In the genomic region with DNA sequence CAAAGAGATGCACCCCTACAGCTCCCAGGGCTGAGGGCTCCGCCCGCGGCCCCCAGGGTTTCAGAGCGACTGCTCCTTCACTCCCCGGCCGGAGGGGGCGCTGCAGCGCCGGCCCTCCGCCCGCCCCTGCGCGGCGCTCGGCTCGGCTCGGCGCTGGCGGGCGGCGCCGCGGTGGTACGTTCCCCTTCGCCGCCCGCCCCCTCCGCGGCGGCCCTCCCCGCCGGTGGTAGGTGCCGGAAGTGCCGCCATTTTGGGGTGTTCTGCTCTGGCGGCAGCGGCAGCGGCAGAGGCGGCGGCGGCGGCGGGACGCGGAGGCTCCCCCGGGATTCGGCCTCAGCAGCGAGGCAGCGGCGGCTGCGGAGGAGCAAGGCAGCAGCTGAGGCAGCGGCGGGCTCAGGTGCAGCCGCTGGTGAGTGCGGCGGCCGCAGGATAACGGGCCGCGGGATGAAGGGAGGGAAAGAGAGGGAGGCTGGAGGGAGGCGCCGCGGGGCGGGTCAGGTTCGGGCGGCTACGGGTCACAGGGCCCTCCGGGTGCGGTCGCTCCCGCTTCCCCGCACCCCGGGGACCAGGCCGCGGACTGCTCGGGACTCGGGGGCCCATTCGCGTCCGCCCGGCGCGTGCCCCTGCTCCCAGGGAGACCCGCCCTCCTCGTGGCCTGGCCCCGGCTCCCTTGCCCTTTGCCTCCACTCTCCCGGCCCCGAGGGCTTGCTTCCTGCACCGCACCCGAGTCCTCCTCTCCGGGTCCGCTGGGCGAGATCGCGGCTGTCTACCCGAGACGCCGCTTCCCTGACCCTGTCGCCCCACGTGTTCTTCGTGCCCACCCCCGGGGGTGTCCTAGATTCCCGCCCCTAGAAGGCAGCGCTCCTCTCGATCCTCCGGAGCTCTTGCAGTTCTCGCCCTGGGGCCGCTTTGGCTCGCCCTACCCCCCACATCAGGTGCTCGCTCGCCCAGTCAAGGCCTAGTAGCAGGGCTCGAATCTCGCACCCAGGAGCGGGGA, we compare ENCODE assay signal across 8 mouse cellular contexts. TPM values are rescaled to one million over a fixed set of nuclear protein-coding genes. Genes with fewer than 3 reads are reported as not detected.
DNase-seq lines count a peak whose midpoint lies in the region; ATAC-seq and TF ChIP-seq lines count a peak whose summit lies in the region.

A gene (plus strand): TSS at position 150 of the 997 bp plus-strand sequence.

- peaks cover 52% of the 10 kb centered on the region for H3K4me1 ChIP-seq in erythroblast, embryonic 14.5 days (ENCODE audit: control insufficient read depth)
- H3K4me1 ChIP-seq in heart, embryonic 12.5 days (replicated peaks): peaks cover 23% of the 10 kb centered on the region
- peaks cover 12% of the 10 kb centered on the region for H3K4me1 ChIP-seq in kidney, postnatal 0 days (replicated peaks; ENCODE audit: insufficient read depth, low read length)
- H3K4me1 ChIP-seq in liver, embryonic 13.5 days (replicated peaks): peaks cover 52% of the 10 kb centered on the region
- peaks cover 11% of the 10 kb centered on the region for H3K4me1 ChIP-seq in stomach, embryonic 14.5 days (ENCODE audit: control insufficient read depth, insufficient read depth, low read length)

- peak within 1 kb of the TSS; percentile 96 for H3K9ac ChIP-seq in heart, embryonic 12.5 days
- peak within 1 kb of the TSS; percentile 95 for H3K9ac ChIP-seq in kidney, postnatal 0 days (ENCODE audit: low read depth, low read length)
- peak within 1 kb of the TSS; percentile 97 for H3K9ac ChIP-seq in liver, embryonic 13.5 days
- H3K9ac ChIP-seq in stomach, embryonic 14.5 days (replicated peaks; ENCODE audit: low read depth, low read length): peak within 1 kb of the TSS; percentile 84

- H3K9me3 ChIP-seq in erythroblast, embryonic 14.5 days (ENCODE audit: control insufficient read depth, low read length): no peaks in the 10 kb centered on the region
- no peaks in the 10 kb centered on the region for H3K9me3 ChIP-seq in heart, embryonic 12.5 days (replicated peaks)
- no peaks in the 10 kb centered on the region for H3K9me3 ChIP-seq in kidney, postnatal 0 days (replicated peaks; ENCODE audit: low read length)
- H3K9me3 ChIP-seq in liver, embryonic 13.5 days (replicated peaks): no peaks in the 10 kb centered on the region
- no peaks in the 10 kb centered on the region for H3K9me3 ChIP-seq in stomach, embryonic 14.5 days (ENCODE audit: control insufficient read depth, low read depth, low read length)

- peak; percentile 48 for TF ChIP-seq POLR2A in brain, embryonic 14.5 days (IDR thresholded peaks at IDR 0.05; ENCODE audit: borderline replicate concordance, extremely low read depth, insufficient read depth, insufficient read length, poor library complexity, severe bottlenecking)

- peak within 1 kb of the TSS; percentile 99 for H3K4me3 ChIP-seq in erythroblast, embryonic 14.5 days (replicated peaks)
- H3K4me3 ChIP-seq in heart, embryonic 12.5 days: peak within 1 kb of the TSS; percentile 93
- H3K4me3 ChIP-seq in kidney, postnatal 0 days (replicated peaks; ENCODE audit: low read depth, low read length): peak within 1 kb of the TSS; percentile 99
- H3K4me3 ChIP-seq in liver, embryonic 13.5 days (replicated peaks): peak within 1 kb of the TSS; percentile 96
- peak within 1 kb of the TSS; percentile 97 for H3K4me3 ChIP-seq in stomach, embryonic 14.5 days (ENCODE audit: low read depth, low read length)

- peak; percentile 63 for TF ChIP-seq CTCF in brain, embryonic 14.5 days (IDR thresholded peaks at IDR 0.05; ENCODE audit: borderline replicate concordance, extremely low read depth, insufficient read depth, insufficient read length)
- TF ChIP-seq CTCF in kidney, postnatal 0 days (IDR thresholded peaks at IDR 0.05; ENCODE audit: low read depth): peak; percentile 59

- peak within 1 kb of the TSS; percentile 80 for H3K4me2 ChIP-seq in heart, embryonic 12.5 days
- peak within 1 kb of the TSS; percentile 70 for H3K4me2 ChIP-seq in kidney, postnatal 0 days (ENCODE audit: low read length)
- peak within 1 kb of the TSS; percentile 84 for H3K4me2 ChIP-seq in liver, embryonic 13.5 days
- peak within 1 kb of the TSS; percentile 60 for H3K4me2 ChIP-seq in stomach, embryonic 14.5 days (replicated peaks; ENCODE audit: low read depth, low read length)

- DNase-seq in CD4-positive helper T cell, adult 2 months (ENCODE audit: low read depth, low spot score): peak; percentile 93
- DNase-seq in brain, embryonic 14.5 days (ENCODE audit: low read depth): peak; percentile 93
- DNase-seq in kidney, postnatal 0 days (ENCODE audit: low spot score): peak; percentile 91
- peak; percentile 78 for DNase-seq in liver, embryonic 13.5 days
- peak; percentile 70 to 83 for DNase-seq in natural killer cell, adult 2 months (ENCODE audit: low spot score in 2 of 2)

- peaks cover 2% of the 10 kb centered on the region; the same call in 1 of the 2 replicates for H3K27me3 ChIP-seq in erythroblast, embryonic 14.5 days (ENCODE audit: control insufficient read depth)
- no peaks in the 10 kb centered on the region for H3K27me3 ChIP-seq in heart, embryonic 12.5 days (replicated peaks)
- H3K27me3 ChIP-seq in kidney, postnatal 0 days (ENCODE audit: insufficient read depth, low read length): no peaks in the 10 kb centered on the region
- H3K27me3 ChIP-seq in liver, embryonic 13.5 days: no peaks in the 10 kb centered on the region
- H3K27me3 ChIP-seq in stomach, embryonic 14.5 days (ENCODE audit: control insufficient read depth, insufficient read depth, low read length): no peaks in the 10 kb centered on the region

- peaks cover 35% of the 10 kb centered on the region for H3K36me3 ChIP-seq in erythroblast, embryonic 14.5 days (ENCODE audit: control insufficient read depth)
- H3K36me3 ChIP-seq in heart, embryonic 12.5 days: no peaks in the 10 kb centered on the region
- no peaks in the 10 kb centered on the region for H3K36me3 ChIP-seq in kidney, postnatal 0 days (ENCODE audit: insufficient read depth, low read length)
- no peaks in the 10 kb centered on the region for H3K36me3 ChIP-seq in liver, embryonic 13.5 days
- H3K36me3 ChIP-seq in stomach, embryonic 14.5 days (ENCODE audit: control insufficient read depth, insufficient read depth, low read length): no peaks in the 10 kb centered on the region

- under 1% methylated on average over 106 of the region's 113 CpGs for WGBS in heart, embryonic 12.5 days
- WGBS in kidney, postnatal 0 days: 1% methylated on average over 105 of the region's 113 CpGs
- WGBS in liver, embryonic 13.5 days (ENCODE audit: insufficient replicate concordance): under 1% methylated on average over 108 of the region's 113 CpGs
- WGBS in stomach, embryonic 14.5 days: under 1% methylated on average over 87 of the region's 113 CpGs

- peak; percentile 93 for ATAC-seq in heart, embryonic 12.5 days (ENCODE audit: insufficient number of reproducible peaks, low FRiP score)
- ATAC-seq in kidney, postnatal 0 days (replicated peaks; ENCODE audit: low FRiP score, low read depth): peak; percentile 95
- ATAC-seq in liver, embryonic 13.5 days (ENCODE audit: low read depth): peak; percentile 94
- ATAC-seq in stomach, embryonic 14.5 days (ENCODE audit: insufficient number of reproducible peaks, insufficient read depth, low FRiP score, low read depth): peak; percentile 94

- H3K27ac ChIP-seq in heart, embryonic 12.5 days (ENCODE audit: poor library complexity, severe bottlenecking): peak within 1 kb of the TSS; percentile 94
- peak within 1 kb of the TSS; percentile 95 for H3K27ac ChIP-seq in kidney, postnatal 0 days
- H3K27ac ChIP-seq in liver, embryonic 13.5 days: peak within 1 kb of the TSS; percentile 94
- H3K27ac ChIP-seq in stomach, embryonic 14.5 days (ENCODE audit: low read length): peak within 1 kb of the TSS; percentile 96

RNA-seq across cellular contexts. Expression of the gene that starts here (rescaled TPM):
- 119 and 130 TPM in 2 replicates for polyA plus RNA-seq in brain, embryonic 14.5 days (2012; rRNA removed)
- polyA plus RNA-seq in erythroblast, embryonic 14.5 days (2012): 5.1 and 6.5 TPM in 2 replicates
- polyA plus RNA-seq in heart, embryonic 12.5 days (2016; fragmentation: Nextera tagmentation; extraction: Ambion mirVana): 136 and 141 TPM in 2 replicates
- polyA plus RNA-seq in kidney, postnatal 0 days (2015; fragmentation: Nextera tagmentation; extraction: Ambion mirVana): 59.3 and 65.5 TPM in 2 replicates
- 54.9 and 68.3 TPM in 2 replicates for polyA plus RNA-seq in liver, embryonic 13.5 days (2015; fragmentation: Nextera tagmentation; extraction: Ambion mirVana)
- polyA plus RNA-seq in stomach, embryonic 14.5 days (2014; fragmentation: Nextera tagmentation; extraction: Ambion mirVana): 71.0 and 75.1 TPM in 2 replicates

Comparison
In these comparisons a context has a peak if more than half of its experiments do, and no peak if none do; other contexts are left out.
1. Peak in every context shown above with its lines: DNase-seq, ATAC-seq, H3K4me3 ChIP-seq and H3K27ac ChIP-seq.